Mouse (Mus musculus): ENCODE measurements around the gene Fgd3. TPM values are rescaled to one million over a fixed set of nuclear protein-coding genes. Genes with fewer than 3 reads are reported as not detected.

Gene Fgd3
- polyA plus RNA-seq, 1 experiment from 2014 or later, result 1.4 TPM

- H3K4me3 ChIP-seq, result no peak overlapping the region
- WGBS, result 91% methylated on average over 7 of the region's 7 CpGs
- H3K27ac ChIP-seq, result no peak overlapping the region
- H3K27me3 ChIP-seq, result peaks cover 10% of the 10 kb centered on the region; the same call in 1 of the 2 replicates
- no peaks in the 10 kb centered on the region for H3K9me3 ChIP-seq
- peaks cover 11% of the 10 kb centered on the region for H3K4me1 ChIP-seq (replicated peaks)
- H3K4me2 ChIP-seq, result no peak overlapping the region
- ATAC-seq (ENCODE audit: low FRiP score), result no peak
- no peak overlapping the region for H3K9ac ChIP-seq
- H3K36me3 ChIP-seq, result no peaks in the 10 kb centered on the region; the same call in 1 of the 2 replicates
Observed at GRCm38 (mm10) chr13:49311642-49312041, 8.5 kb downstream of the Fgd3 start.

- no peak overlapping the region for H3K4me2 ChIP-seq
- 0 out of 2 replicates have a peak, but pooled peaks cover 3% of the 10 kb centered on the region for H3K4me1 ChIP-seq (replicated peaks)
- H3K27me3 ChIP-seq, result peaks cover 8% of the 10 kb centered on the region; the same call in 1 of the 2 replicates
- H3K9me3 ChIP-seq, result no peaks in the 10 kb centered on the region
- no peak for ATAC-seq (ENCODE audit: low FRiP score)
- H3K27ac ChIP-seq, result no peak overlapping the region
- H3K4me3 ChIP-seq, result no peak overlapping the region
- WGBS, result 94% methylated on average over 1 of the region's 1 CpGs
- H3K36me3 ChIP-seq, result no peaks in the 10 kb centered on the region
- no peak overlapping the region for H3K9ac ChIP-seq
Observed at GRCm38 (mm10) chr13:49309501-49309900, 10.6 kb downstream of the Fgd3 start.

- Histone ChIP-seq H3K9me3 (no peaks in the 10 kb centered on the region), H3K27me3 (0 out of 2 replicates have a peak, but pooled peaks cover 5% of the 10 kb centered on the region), H3K27ac (no peak overlapping the region), H3K4me3 (no peak overlapping the region), H3K9ac (no peak overlapping the region), H3K4me2 (no peak overlapping the region), H3K36me3 (no peaks in the 10 kb centered on the region), H3K4me1 (replicated peaks) (0 out of 2 replicates have a peak, but pooled peaks cover 3% of the 10 kb centered on the region)
- ATAC-seq (ENCODE audit: low FRiP score), result no peak
- 88% methylated on average over 16 of the region's 16 CpGs for WGBS
Observed at GRCm38 (mm10) chr13:49308861-49309403, 11.2 kb downstream of the Fgd3 start.

GRCm38 (mm10) chr13:49308206-49308605 is 11.9 kb downstream of the Fgd3 start:
- Histone ChIP-seq H3K27ac (no peak overlapping the region), H3K4me1 (replicated peaks) (0 out of 2 replicates have a peak, but pooled peaks cover 3% of the 10 kb centered on the region), H3K4me2 (no peak overlapping the region), H3K27me3 (0 out of 2 replicates have a peak, but pooled peaks cover 5% of the 10 kb centered on the region), H3K4me3 (no peak overlapping the region), H3K36me3 (no peaks in the 10 kb centered on the region), H3K9ac (no peak overlapping the region), H3K9me3 (no peaks in the 10 kb centered on the region)
- WGBS, result 93% methylated on average over 4 of the region's 4 CpGs
- no peak for ATAC-seq (ENCODE audit: low FRiP score)

- 51% methylated on average over 10 of the region's 10 CpGs for WGBS
- Histone ChIP-seq H3K4me2 (no peak overlapping the region), H3K4me3 (no peak overlapping the region), H3K36me3 (no peaks in the 10 kb centered on the region), H3K9ac (no peak overlapping the region), H3K4me1 (replicated peaks) (0 out of 2 replicates have a peak, but pooled peaks cover 3% of the 10 kb centered on the region), H3K27me3 (0 out of 2 replicates have a peak, but pooled peaks cover 5% of the 10 kb centered on the region), H3K27ac (no peak overlapping the region), H3K9me3 (no peaks in the 10 kb centered on the region)
- no peak for ATAC-seq (ENCODE audit: low FRiP score)
Observed at GRCm38 (mm10) chr13:49307311-49307969, 12.7 kb downstream of the Fgd3 start.

GRCm38 (mm10) chr13:49306771-49307310 is 13.3 kb downstream of the Fgd3 start:
- H3K4me3 ChIP-seq, result no peak overlapping the region
- H3K9me3 ChIP-seq, result no peaks in the 10 kb centered on the region
- H3K27ac ChIP-seq, result no peak overlapping the region
- H3K36me3 ChIP-seq, result no peaks in the 10 kb centered on the region
- no peaks in the 10 kb centered on the region for H3K27me3 ChIP-seq
- H3K4me2 ChIP-seq, result no peak overlapping the region
- no peak for ATAC-seq (ENCODE audit: low FRiP score)
- H3K4me1 ChIP-seq (replicated peaks), result 0 out of 2 replicates have a peak, but pooled peaks cover 3% of the 10 kb centered on the region
- no peak overlapping the region for H3K9ac ChIP-seq
- 80% methylated on average over 7 of the region's 7 CpGs for WGBS

- no peak overlapping the region for H3K4me3 ChIP-seq
- no peak overlapping the region for H3K27ac ChIP-seq
- peaks cover 6% of the 10 kb centered on the region for H3K36me3 ChIP-seq
- 87% methylated on average over 1 of the region's 1 CpGs for WGBS
- H3K27me3 ChIP-seq, result no peaks in the 10 kb centered on the region
- H3K9ac ChIP-seq, result no peak overlapping the region
- no peak overlapping the region for H3K4me2 ChIP-seq
- no peak for ATAC-seq (ENCODE audit: low FRiP score)
- H3K4me1 ChIP-seq (replicated peaks), result no peaks in the 10 kb centered on the region
- H3K9me3 ChIP-seq, result no peaks in the 10 kb centered on the region
Observed at GRCm38 (mm10) chr13:49300771-49301170, 19.3 kb downstream of the Fgd3 start.

GRCm38 (mm10) chr13:49298514-49299381 is 21.4 kb downstream of the Fgd3 start:
- H3K4me3 ChIP-seq, result no peak overlapping the region
- H3K9me3 ChIP-seq, result no peaks in the 10 kb centered on the region
- WGBS, result 90% methylated on average over 14 of the region's 14 CpGs
- ATAC-seq (ENCODE audit: low FRiP score), result no peak
- H3K9ac ChIP-seq, result no peak overlapping the region
- peaks cover 6% of the 10 kb centered on the region for H3K36me3 ChIP-seq
- H3K4me2 ChIP-seq, result no peak overlapping the region
- H3K27ac ChIP-seq, result no peak overlapping the region
- no peaks in the 10 kb centered on the region for H3K27me3 ChIP-seq
- no peaks in the 10 kb centered on the region for H3K4me1 ChIP-seq (replicated peaks)

- Histone ChIP-seq H3K9me3 (no peaks in the 10 kb centered on the region), H3K9ac (no peak overlapping the region), H3K4me1 (replicated peaks) (no peaks in the 10 kb centered on the region), H3K27ac (no peak overlapping the region), H3K4me3 (no peak overlapping the region), H3K4me2 (no peak overlapping the region), H3K27me3 (no peaks in the 10 kb centered on the region), H3K36me3 (peaks cover 6% of the 10 kb centered on the region)
- no peak for ATAC-seq (ENCODE audit: low FRiP score)
- WGBS, result 86% methylated on average over 7 of the region's 7 CpGs
Observed at GRCm38 (mm10) chr13:49296270-49296669, 23.8 kb downstream of the Fgd3 start.

GRCm38 (mm10) chr13:49294108-49294507 is 26.0 kb downstream of the Fgd3 start:
- no peaks in the 10 kb centered on the region for H3K9me3 ChIP-seq
- 86% methylated on average over 9 of the region's 9 CpGs for WGBS
- peaks cover 6% of the 10 kb centered on the region for H3K36me3 ChIP-seq
- ATAC-seq (ENCODE audit: low FRiP score), result no peak
- no peak overlapping the region for H3K4me2 ChIP-seq
- no peaks in the 10 kb centered on the region for H3K27me3 ChIP-seq
- no peak overlapping the region for H3K9ac ChIP-seq
- no peak overlapping the region for H3K4me3 ChIP-seq
- H3K27ac ChIP-seq, result no peak overlapping the region
- H3K4me1 ChIP-seq (replicated peaks), result no peaks in the 10 kb centered on the region

- no peak overlapping the region for H3K4me2 ChIP-seq
- H3K4me1 ChIP-seq (replicated peaks), result no peaks in the 10 kb centered on the region
- peaks cover 6% of the 10 kb centered on the region for H3K36me3 ChIP-seq
- no peak overlapping the region for H3K9ac ChIP-seq
- WGBS, result 94% methylated on average over 6 of the region's 6 CpGs
- no peak overlapping the region for H3K4me3 ChIP-seq
- ATAC-seq (ENCODE audit: low FRiP score), result no peak
- no peaks in the 10 kb centered on the region for H3K9me3 ChIP-seq
- H3K27me3 ChIP-seq, result no peaks in the 10 kb centered on the region
- no peak overlapping the region for H3K27ac ChIP-seq
Observed at GRCm38 (mm10) chr13:49291949-49292348, 28.2 kb downstream of the Fgd3 start.

GRCm38 (mm10) chr13:49291398-49291797 is 28.7 kb downstream of the Fgd3 start:
- 63% methylated on average over 1 of the region's 1 CpGs for WGBS
- Histone ChIP-seq H3K4me1 (replicated peaks) (no peaks in the 10 kb centered on the region), H3K4me3 (no peak overlapping the region), H3K36me3 (peaks cover 4% of the 10 kb centered on the region), H3K4me2 (no peak overlapping the region), H3K9me3 (no peaks in the 10 kb centered on the region), H3K27ac (no peak overlapping the region), H3K9ac (no peak overlapping the region), H3K27me3 (no peaks in the 10 kb centered on the region)
- ATAC-seq (ENCODE audit: low FRiP score), result no peak
